Mouse (Mus musculus): ENCODE data around the gene C9orf72. TPM values are rescaled to one million over a fixed set of nuclear protein-coding genes. Genes with fewer than 3 reads are reported as not detected.

Gene C9orf72
- total and polyA plus RNA-seq, 3 experiments, result 4.1 to 4.2 TPM; not detected in 1

DNA sequence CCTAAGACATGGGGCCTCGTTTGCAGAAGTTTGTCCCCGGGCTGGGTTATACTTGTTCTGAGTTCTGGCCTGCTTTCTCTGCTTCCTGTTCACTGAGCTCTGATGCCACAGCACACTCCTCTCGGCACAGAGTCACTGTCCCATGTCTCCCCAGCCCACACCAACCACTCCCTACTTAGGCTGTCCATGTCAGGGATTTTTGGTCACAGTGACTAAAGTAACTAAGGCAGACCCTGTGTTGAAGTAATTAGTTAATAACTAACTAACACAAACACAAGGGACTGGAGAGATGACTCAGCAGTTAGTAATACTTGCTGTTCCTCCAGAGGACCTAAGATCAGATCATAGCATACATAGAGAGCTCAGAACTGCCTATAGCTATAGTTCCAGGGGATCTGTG, 60.0 kb downstream of the C9orf72 start:
- DNase-seq (ENCODE audit: low read depth, low spot score), result peak; percentile 58
- H3K9me3 ChIP-seq (replicated peaks; ENCODE audit: insufficient read depth, low read length), result no peaks in the 10 kb centered on the region
- H3K27me3 ChIP-seq (ENCODE audit: control insufficient read depth in 1 of 2, insufficient read depth in 2 of 2, low read length in 2 of 2), result no peaks in the 10 kb centered on the region
- no peak overlapping the region for H3K9ac ChIP-seq (ENCODE audit: control insufficient read depth, low read depth, low read length, poor library complexity, severe bottlenecking)
- H3K4me3 ChIP-seq (ENCODE audit: control insufficient read depth in 1 of 2, insufficient read depth in 1 of 2, low read depth in 2 of 2, low read length in 2 of 2), result no peak overlapping the region
- no peaks in the 10 kb centered on the region for H3K79me2 ChIP-seq (ENCODE audit: control insufficient read depth, insufficient read depth, low read length, poor library complexity)
- TF ChIP-seq GATA1 (IDR thresholded peaks at IDR 0.05; ENCODE audit: low read depth, low read length) (no peak), USF2 (IDR thresholded peaks at IDR 0.05; ENCODE audit: borderline replicate concordance in 1 of 2, insufficient read depth in 1 of 2, low read depth in 1 of 2, low read length in 2 of 2) (no peak), MXI1 (IDR thresholded peaks at IDR 0.05; ENCODE audit: low read depth, low read length) (no peak), MYB (IDR thresholded peaks at IDR 0.05; ENCODE audit: low read depth, low read length) (no peak), EP300 (IDR thresholded peaks at IDR 0.05; ENCODE audit: low read depth in 1 of 2, low read length in 2 of 2) (0 out of 4 replicates have a peak, but pooled peaks of 1 of the 2 experiments have one; percentile 15), MYC (IDR thresholded peaks at IDR 0.05; ENCODE audit: low read depth, low read length) (no peak), MAZ (IDR thresholded peaks at IDR 0.05; ENCODE audit: low read depth, low read length) (no peak), ZMIZ1 (IDR thresholded peaks at IDR 0.05; ENCODE audit: low read depth, low read length) (no peak), ZC3H11A (IDR thresholded peaks at IDR 0.05; ENCODE audit: low read depth, low read length) (no peak), TBP (IDR thresholded peaks at IDR 0.05; ENCODE audit: low read depth, low read length) (no peak), POLR2AphosphoS5 (IDR thresholded peaks at IDR 0.05; ENCODE audit: borderline replicate concordance, low read depth, low read length) (no peak), CHD2 (IDR thresholded peaks at IDR 0.05; ENCODE audit: low read length) (no peak), ETS1 (IDR thresholded peaks at IDR 0.05; ENCODE audit: low read depth, low read length) (no peak), MAFK (IDR thresholded peaks at IDR 0.05; ENCODE audit: borderline replicate concordance, low read depth, low read length) (peak; percentile 65; the same call in 1 of the 2 replicates), GABPA (IDR thresholded peaks at IDR 0.05; ENCODE audit: low read depth, low read length) (peak; percentile 36; the same call in 1 of the 2 replicates), RAD21 (IDR thresholded peaks at IDR 0.05; ENCODE audit: low read depth, low read length) (no peak), RCOR1 (IDR thresholded peaks at IDR 0.05; ENCODE audit: low read depth, low read length) (no peak), NRF1 (IDR thresholded peaks at IDR 0.05; ENCODE audit: insufficient read depth, low read depth, low read length, poor library complexity, severe bottlenecking) (no peak)
- peaks cover 0 to 2% of the 10 kb centered on the region in 2 experiments; a peak in 2 of 4 replicates for H3K4me1 ChIP-seq (ENCODE audit: control insufficient read depth in 1 of 2, insufficient read depth in 2 of 2, low read length in 2 of 2)
- no peaks in the 10 kb centered on the region; a peak in 1 of 4 replicates for H3K36me3 ChIP-seq (ENCODE audit: control insufficient read depth in 1 of 2, insufficient read depth in 2 of 2, low read length in 2 of 2)
- H3K27ac ChIP-seq (ENCODE audit: control insufficient read depth, low read depth, low read length), result 0 out of 2 replicates have a peak overlapping the region, but pooled peaks have one; percentile 17

DNA sequence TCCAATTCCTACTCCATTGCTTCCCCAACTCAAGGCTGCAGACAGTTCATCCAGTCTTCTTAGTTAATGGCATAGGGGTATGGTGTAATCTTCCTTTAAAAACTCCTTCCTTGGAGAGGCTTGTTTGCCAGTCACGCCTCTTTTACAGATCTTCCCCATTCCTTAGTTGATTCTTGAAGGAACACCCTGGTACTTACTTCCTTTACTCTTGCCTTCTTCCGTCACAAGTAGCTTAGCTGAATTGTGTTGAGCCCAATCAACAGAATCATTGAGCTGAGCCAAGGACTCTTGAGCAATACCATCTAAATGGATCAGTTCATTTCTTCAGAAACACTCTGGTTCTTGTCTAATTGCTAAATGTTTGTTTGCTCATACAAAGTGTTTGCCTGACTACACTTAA, 60.7 kb downstream of the C9orf72 start:
- DNase-seq (ENCODE audit: low read depth, low spot score), result no peak
- H3K36me3 ChIP-seq (ENCODE audit: control insufficient read depth in 1 of 2, insufficient read depth in 2 of 2, low read length in 2 of 2), result no peaks in the 10 kb centered on the region; a peak in 1 of 4 replicates
- H3K4me1 ChIP-seq (ENCODE audit: control insufficient read depth in 1 of 2, insufficient read depth in 2 of 2, low read length in 2 of 2), result peaks cover 0 to 2% of the 10 kb centered on the region in 2 experiments; a peak in 2 of 4 replicates
- H3K27me3 ChIP-seq (ENCODE audit: control insufficient read depth in 1 of 2, insufficient read depth in 2 of 2, low read length in 2 of 2), result no peaks in the 10 kb centered on the region
- no peak for TF ChIP-seq MAFK (IDR thresholded peaks at IDR 0.05; ENCODE audit: borderline replicate concordance, low read depth, low read length)
- TF ChIP-seq MAZ (IDR thresholded peaks at IDR 0.05; ENCODE audit: low read depth, low read length), result no peak
- no peaks in the 10 kb centered on the region for H3K79me2 ChIP-seq (ENCODE audit: control insufficient read depth, insufficient read depth, low read length, poor library complexity)
- H3K4me3 ChIP-seq (ENCODE audit: control insufficient read depth in 1 of 2, insufficient read depth in 1 of 2, low read depth in 2 of 2, low read length in 2 of 2), result no peak overlapping the region
- no peak overlapping the region for H3K9ac ChIP-seq (ENCODE audit: control insufficient read depth, low read depth, low read length, poor library complexity, severe bottlenecking)
- H3K27ac ChIP-seq (ENCODE audit: control insufficient read depth, low read depth, low read length), result no peak overlapping the region
- no peaks in the 10 kb centered on the region for H3K9me3 ChIP-seq (replicated peaks; ENCODE audit: insufficient read depth, low read length)
